Mouse (Mus musculus) spleen, postnatal 36 days (tissue): ENCODE results near the gene Nbas.

ENCODE experiments used
- DNase-seq, 2 experiments: peaks; one replicate each; pipeline ENCODE4 v3.0.0; 2022; ENCODE audit warnings: low spot score in 2 of 2, mixed read lengths in 1 of 2

The Nbas gene

DNA sequence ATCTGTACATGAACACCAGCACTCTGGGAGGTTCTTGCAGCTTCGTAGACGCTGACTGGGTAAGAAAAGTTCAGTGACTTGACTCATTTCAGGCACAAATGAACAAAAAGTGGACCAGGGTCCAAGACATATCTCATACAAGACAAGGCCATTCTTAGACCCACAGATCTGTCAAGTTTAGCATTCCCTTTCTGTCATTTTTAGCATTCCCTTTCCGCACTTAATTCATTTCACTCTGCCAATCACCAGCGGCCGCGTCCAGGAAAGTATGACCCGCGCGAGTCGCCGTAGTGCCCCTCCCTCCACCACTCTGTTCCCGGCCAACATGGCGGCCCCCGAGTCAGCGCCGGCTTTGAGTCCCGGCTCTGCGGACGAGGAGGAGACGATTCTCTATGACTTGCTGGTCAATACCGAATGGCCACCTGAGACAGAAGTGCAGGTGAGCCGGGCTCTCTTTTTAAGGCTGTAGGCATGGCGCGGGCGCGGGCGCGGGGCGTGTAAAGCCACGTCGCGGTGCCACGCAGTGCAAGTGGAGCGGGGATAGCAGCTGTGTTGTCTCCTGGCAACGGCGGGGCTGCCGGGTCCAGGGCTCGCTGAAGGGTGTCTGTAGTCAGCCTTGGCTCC is at the start of gene Nbas:
Gene Nbas (plus strand): TSS at position 308 of the 624 bp plus-strand sequence.
- DNase-seq = peak; percentile 65 to 69

DNA sequence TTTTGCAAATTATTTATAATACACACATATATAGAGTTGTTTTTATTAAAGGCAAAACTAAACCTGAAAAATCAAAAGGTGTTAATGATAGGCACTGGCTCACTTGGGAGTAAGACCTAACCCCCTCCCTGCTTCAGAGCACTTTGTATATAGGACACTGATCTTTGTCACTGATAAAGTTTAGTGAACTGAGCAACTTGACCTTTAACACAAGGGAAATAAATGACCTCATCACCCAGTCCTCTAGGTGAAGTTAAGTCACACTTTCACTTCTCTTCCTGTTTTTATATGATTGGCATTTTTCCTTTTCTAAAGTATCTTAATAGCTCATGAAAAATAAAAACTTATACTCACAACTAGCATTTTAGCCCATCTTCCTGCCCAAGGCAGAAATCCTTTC is 26.5 kb upstream of the Nbas start:
- no peak for DNase-seq

DNA sequence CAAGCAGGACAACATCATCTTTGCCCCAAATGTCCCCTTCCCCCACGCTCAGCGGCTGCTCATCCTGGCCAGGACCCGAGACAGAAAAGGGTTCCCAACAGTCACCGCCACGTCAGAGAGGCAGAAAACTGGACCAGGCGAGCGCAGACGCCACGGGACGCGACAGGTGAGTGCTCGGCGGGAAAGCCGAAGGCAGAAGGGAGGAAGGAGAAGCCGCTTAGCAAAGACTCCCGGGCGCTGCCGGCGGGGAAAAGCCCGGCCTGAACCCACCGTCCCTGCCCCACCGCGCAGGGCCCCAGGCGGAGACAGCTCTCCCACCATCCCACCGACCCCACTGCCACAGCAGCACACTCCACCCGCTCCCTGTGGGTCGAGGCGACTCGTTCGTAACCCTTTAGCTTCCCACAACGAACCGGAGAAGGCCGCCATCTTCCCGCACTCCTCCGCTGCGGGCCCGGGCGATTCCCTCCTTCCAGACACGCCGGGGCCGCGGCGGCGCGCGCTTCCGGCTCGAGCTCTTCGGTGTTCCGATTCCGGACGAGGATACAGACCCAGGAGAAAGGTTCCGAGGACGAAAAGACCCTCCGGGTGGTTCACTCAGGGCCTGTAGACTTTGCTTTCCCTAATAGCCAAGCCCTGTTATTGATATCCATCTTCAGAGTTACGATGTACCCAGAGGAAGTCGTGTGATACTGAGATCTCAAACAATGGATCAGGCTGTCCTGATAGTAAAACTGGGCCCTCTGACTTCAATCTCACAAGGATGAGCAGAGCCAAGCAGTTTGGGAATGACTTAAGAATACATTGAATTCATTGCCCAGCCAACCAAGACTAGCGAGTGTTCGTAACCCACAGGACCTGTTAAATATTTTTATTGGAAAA is 20.0 kb upstream of the Nbas start, which contains the start of gene Ddx1:
Gene Ddx1 (minus strand): TSS at position 523 of the 882 bp plus-strand sequence.
- DNase-seq = peak; percentile 49 to 67

DNA sequence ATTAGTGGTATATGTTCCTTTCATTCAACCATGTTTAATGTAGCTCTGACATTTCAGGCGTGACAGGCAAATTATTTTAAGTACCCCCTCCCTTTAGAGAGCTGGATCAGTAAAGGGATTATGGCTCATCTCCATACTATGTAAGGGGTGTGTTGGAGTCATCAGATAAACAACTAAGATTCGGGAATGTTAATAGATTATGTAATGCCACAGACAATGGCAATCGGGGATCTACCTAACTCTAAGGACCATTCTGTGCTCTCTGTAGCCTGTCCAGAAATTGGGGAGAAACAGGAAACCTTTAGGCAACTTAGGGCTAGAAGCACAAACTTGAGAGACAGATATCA is 19.4 kb upstream of the Nbas start:
- no peak for DNase-seq

DNA sequence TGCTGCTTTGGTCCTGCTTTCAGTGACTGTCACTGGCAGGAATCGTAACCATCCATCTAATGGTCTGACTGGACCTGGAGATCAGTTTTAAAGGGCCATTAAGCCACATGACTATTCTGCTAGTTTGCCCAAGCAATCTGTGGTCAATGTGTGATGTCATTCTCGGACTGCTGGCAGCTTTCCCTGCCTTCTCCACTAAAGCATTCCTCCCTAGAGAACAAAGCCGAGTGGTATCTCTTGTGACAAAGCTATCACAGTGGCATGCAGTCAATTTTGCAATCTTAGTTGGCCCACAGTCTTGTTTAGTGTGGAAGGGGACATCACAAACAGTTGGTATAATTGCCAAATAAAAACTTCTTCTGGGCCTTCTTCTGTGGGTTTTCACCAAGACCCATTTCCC is 13.9 kb upstream of the Nbas start:
- DNase-seq = no peak

DNA sequence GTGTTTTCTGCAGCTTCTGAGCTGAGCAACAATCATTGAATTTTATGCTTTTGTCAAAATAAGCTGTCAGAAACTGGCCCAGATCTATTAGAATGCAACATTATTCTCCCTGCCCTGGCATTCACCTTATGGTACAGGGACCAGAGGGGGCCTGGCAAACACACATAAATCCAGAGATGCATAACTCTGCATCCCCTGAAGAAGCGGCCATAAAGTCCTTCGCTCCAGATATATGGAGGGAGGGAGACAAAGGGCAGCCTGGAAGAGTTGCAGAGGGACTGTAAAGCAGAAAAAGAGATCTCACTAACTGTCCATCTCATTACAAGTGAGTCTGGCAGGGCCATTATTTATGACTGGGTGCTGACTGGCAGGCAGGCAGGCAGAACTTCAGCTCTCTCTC is 13.2 kb upstream of the Nbas start:
- DNase-seq = no peak

DNA sequence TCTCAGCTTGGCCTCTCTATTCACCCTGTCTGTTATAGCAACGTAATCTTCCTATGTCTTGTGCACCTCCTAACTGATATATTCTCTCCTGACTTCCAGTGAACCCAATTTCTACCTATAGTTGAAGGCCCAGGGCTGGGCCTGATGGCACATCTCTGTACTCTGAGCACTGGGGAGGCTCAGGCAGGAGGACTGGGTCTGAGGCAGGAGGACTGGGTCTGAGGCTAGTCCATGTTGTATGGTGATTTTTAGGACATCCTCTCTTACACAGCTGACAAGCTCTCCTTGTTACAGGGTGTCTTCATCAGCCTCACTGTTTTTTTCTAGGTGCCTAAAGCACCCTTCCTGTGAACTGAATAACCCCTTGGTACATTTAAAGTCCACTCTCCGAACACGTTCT is 521 bp upstream of the Nbas start:
- no peak for DNase-seq

DNA sequence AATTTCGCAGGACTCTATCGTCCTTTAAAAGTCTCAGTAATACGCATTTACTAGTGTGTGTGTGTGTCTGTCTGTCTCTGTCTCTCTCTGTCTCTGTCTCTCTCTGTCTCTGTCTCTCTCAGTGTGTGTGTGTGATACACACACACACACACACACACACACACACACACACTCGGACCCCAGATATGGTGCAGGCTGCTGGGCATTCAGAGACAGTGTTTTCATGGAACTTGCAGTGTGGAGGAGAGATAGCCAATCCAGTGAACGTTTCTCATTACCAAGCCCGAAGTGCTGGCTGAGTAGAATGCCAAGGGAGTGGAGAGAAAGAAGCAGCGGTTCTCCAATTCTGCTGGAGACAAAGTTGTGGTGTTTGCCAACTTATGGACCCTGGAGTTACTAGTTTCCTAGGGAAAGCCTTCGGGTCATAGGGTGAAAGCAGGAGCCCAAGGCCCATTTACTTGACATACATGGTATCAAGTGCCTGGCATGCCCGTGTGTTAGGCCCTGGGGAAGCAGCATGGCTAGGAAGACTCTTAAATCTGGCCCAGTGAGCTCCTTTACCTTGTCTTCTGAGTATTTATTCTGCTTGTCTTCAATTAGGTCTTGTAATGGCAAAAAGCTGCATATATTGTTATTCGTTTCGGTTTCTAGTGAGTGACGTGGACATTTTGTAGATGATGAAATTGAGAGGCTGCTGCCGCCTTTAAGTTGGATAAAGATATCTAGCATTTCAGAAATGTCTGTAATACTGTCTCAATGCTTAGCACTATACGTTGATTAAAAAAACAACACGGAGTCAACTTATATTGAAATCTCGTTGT is 847 bp downstream of the Nbas start:
- no peak for DNase-seq

DNA sequence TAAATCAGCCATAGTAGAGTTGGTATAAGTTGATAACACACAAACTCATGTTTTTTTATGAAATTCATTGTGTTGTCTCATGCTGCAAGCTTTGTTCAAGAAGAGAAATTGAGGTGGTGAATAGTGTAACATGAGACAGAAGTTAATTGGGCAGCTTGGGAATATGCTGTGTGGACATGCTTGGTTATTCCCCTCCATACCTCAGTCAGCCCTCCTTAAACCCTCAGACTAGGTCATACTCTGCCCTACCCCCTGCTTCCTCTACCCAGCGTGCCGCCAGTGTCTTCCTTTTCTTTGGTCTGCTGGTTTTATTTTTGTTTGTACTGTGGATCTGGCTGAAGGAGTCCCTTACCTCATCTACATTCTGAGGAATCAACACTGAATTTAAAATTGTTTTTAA is 22.5 kb downstream of the Nbas start:
- no peak for DNase-seq

DNA sequence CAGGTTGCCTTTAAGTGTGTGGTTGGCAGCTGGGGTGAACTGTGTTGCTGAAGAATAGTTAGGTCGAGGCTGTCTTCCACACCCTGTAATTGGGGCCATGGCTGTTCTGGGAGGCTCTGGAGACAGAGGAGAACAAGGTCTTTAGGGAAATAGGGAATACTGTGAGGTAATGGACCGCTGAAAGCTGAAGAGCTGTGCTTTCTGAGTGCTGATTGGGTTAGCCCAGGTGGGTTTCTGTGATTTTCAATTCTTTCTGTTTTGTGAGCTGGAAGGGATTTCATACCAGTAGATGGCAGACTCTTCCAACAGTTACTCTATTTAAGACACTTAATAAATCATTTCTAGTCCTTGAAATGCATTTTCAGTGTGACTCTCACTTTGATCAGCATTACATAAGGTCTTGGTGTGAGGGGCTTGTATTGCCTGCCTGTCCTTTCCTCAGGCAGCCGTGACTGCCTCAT is 24.5 kb downstream of the Nbas start:
- no peak for DNase-seq

DNA sequence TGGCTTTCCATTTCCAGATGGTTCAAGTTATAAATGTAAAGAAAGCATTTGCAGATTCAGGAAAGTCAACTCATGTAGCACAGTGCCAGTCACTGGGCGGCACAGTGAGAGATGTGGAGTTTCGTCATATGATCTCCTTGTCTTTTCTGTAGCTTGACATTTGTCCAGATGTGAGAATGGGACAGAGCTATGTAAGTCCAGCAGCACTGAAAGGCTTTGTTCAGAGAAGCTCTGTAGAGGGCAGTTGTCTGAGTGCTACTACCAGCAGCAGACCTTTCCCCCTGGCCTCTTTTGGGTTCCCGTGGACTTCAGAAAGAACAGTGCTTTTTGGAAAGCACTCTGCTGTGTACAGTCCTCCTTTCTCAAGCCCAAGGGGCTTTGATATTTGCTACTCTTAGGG is 34.1 kb downstream of the Nbas start:
- DNase-seq = no peak

DNA sequence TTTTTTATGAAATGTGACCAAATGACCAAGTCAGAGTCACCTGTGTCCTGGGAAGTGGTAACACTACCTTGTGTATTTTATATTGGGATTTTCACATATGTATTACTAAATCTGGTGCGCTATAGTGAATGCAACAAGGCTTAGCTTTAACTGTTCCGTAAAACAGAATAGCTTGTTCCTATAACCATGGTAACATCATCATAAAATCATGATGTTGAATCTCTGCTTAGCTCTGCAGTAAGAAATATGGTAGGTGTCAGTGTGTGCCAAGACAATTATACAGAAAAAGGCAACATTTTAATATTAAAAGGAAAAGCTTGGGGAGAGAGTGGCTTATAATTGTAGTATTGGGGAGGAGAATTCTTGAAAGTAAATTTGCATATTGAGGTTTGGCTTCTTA is 45.0 kb downstream of the Nbas start:
- DNase-seq = no peak

DNA sequence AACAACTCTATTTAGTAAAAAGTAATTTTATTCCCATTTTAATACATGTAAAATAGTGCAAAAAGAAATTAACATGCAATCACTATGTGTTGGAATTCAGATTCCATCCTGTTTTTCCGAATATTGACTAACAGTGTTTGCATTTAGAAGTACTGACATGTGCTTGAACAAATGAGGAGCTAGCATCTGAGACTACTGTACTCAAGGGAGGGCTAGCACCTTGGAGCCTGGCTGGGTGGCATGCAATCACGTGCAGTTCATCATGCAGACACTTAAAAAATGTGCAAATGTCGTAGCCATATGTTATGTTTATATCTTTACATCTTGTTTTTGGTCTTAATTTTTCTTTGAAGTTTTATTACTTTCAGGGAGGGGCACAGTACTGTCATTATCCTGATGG is 45.5 kb downstream of the Nbas start:
- no peak for DNase-seq

DNA sequence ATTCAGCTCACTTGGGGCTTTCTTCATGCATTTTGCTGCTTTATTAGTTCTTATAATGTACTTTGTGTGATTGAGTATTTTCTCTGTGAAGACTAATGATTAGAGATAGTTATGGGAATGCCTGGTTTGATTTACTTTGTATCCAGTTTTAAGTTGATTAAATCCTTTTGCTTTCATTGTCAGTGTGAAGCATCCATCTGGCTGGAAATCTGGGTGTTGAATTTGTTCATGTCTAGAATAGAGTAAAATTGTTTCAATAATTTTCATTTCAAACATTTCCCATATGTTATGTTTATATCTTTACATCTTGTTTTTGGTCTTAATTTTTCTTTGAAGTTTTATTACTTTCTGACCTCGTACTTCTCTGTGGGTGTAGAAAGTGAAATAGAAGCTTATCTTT is 46.1 kb downstream of the Nbas start:
- no peak for DNase-seq

DNA sequence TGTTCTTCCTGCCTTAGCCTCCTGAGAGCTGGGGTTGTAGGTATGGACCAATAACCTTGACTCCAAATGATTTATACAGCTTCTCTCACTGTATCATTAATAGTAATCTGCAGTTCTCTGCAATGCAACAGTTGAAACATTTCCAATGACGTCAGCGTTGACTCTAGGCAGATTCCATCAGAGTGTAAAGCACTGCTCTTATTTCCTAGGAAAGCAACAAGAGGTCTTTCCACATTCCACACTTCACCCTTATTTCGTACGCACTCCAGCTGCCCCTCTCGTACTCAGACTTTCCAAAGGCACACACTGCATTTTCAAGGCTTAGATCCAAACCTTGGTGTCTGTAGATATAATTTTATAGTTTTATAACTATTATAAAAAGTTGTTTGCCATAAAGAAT is 73.6 kb downstream of the Nbas start:
- DNase-seq = no peak

DNA sequence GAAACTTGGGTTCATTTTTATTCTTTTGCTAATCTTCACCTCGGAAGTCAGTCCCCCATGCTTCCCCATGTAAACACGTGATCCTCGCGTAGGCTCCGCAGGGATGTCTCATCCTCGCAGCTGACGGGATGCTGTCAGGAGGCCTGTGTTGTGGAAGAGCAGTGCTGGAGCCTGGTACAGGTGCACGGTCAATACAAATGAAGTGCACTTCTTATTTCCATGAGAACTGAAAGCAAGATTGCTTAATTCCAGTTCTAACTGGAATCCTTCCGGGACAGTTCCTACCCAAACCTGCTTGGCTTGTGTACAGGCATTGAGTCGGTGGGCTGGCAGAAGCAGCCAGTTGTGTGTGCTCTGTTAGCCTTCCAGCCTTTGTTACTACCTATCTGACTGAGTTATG is 87.3 kb downstream of the Nbas start:
- no peak for DNase-seq

DNA sequence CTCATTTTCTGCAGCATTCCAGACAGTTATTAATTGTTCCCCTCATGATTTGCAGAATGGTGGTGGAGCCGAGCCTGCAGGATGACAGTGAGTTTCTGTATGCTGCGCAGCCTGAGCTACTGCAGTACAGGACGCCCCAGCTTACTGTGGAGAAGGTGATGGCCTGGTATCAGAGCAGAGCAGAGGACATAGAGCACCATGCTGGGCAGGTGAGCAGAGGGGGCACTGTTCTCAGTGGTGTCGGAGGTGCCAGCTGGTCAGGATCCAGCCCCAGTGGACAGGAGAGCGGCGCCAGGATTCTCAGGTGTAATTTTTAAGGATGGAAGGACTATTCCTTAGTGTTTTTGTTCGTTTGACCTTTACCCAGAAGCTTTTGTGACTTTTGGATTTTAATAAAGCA is 87.8 kb downstream of the Nbas start:
- DNase-seq = no peak

DNA sequence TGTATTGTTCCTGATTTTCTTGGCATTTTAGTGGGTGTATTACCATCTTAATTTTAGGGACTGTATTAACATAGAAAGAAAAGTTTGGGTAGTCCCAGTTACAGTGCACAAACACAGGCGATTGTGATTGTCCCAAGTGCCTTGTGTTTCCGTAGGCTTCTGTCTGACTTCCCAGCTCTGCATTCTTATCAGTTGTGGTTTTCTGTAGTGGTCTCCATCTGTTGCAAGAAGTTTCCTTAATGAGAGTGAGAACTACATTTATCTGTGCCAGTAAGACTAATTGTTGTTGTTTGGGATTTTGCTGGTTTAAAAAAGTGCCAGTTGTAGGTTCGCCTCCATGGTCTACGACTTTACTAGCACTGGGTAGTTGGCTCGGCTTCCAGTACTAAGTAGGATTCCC is 88.3 kb downstream of the Nbas start:
- DNase-seq = no peak

DNA sequence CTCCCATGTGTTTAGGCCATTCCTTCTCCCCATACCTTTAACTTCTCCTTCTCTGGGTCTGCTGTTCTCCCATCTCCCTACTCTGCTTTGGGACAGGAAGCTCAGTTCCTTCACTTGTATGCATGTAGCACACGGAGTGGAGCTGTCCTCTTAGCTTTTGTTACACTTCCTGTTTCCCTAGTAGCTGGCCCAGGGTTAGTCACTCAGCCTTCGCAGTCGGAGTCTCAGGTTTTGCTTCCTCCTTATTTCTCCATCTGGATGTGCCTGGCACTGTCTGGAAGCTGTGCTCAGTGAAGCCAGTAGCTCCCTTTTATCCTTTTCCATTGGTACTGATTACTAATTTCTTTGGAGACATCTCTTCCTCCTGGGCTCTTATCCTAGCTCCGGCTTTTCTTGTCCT is 89.9 kb downstream of the Nbas start:
- no peak for DNase-seq

DNA sequence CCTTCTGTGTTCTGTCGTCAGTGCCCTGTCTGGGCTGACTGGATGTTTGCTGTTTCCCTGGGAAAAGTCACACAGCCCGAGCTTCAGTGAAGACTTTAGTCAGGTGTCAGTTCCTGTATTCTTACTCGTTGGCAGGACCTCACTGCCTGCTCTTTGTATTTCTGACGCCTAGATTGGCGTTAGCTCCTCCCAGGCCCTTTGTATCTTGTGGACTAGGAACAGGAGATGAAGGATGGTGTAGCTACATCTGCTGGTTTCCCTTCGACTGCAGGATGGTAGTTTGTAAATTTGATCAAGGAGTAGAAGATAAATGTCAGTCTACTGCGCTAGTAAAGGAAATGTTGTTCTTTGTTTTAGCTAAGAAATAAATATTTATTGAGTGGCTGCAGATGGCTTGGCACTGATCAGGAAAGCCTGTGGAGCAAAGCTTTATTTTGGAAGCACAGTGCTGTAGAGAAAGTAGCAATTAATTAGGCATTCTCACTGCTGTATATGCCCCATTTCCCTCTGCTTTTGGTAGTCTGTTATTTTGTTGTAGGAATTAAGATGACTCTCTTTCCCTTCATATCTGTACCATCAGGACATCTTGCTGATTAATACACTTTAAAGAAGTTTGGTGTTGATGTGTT is 91.4 kb downstream of the Nbas start:
- DNase-seq = no peak

DNA sequence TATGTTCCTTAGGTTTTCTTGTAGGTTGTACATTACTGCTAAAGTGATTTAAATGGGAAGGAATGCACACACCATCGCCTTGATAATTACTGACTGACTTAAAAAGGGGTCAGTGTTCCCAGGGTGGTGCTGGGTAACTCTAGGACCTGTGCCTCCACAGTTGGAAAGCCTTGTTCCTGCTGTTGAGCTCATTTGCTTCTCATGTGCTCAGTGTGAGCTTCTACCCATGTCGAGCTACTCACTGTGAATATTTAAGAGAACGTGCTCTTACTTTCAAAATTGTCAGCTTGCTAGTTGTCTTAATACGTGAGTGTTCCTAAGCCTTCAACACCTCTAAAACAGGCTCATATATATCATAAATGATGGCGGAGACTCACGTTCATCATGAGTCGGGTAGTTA is 112.6 kb downstream of the Nbas start:
- no peak for DNase-seq

DNA sequence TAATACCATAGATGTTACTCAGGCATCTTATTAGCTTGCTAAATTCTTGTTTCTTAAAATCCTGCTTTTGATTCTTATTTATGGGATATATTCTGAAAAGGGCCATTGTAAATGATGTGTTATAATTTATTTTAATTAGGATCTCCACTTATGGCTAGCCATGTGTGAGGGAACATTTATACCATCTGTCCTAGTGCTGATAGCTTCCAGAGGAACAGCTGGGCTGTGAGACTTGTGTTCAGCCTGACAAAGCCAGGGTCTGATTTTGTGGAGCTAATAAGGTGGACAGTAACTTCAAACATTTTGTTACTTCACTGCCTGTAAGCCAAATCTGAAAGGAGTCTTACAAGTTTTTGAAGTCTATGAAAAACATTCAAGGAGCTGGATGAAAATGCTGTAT is 113.1 kb downstream of the Nbas start:
- DNase-seq = no peak
